Mouse (Mus musculus) intestine, postnatal 0 days (tissue): ENCODE measurements around the gene Ung. TPM values are rescaled to one million over a fixed set of nuclear protein-coding genes. Genes with fewer than 3 reads are reported as not detected.

ENCODE experiments used
- ATAC-seq: fragments of 200-750 bp; cut with Nextera tagmentation; 2 replicates; pipeline ENCODE4 v1.8.0; 2017; ENCODE audit warnings: mild to moderate bottlenecking, moderate TSS enrichment, moderate library complexity
- H3K27ac ChIP-seq: fragments of 300-500 bp; sonication (generic); 2 replicates; pipeline ENCODE4 v1.5.1; 2014; ENCODE audit warnings: mild to moderate bottlenecking, low read depth, low read length, moderate library complexity
- H3K27me3 ChIP-seq: fragments of 300-500 bp; sonication (generic); replicated peaks from 2 replicates; pipeline ENCODE4 v1.6.1; 2014; ENCODE audit warnings: low read length, mixed read lengths; ENCODE audit not compliant: control insufficient read depth, insufficient read depth
- H3K36me3 ChIP-seq: fragments of 300-500 bp; sonication (generic); 2 replicates; pipeline ENCODE4 v1.6.1; 2014; ENCODE audit warnings: mild to moderate bottlenecking, moderate library complexity; ENCODE audit not compliant: control insufficient read depth, insufficient read depth
- H3K4me1 ChIP-seq: fragments of 300-500 bp; sonication (generic); replicated peaks from 2 replicates; pipeline ENCODE4 v1.6.1; 2014; ENCODE audit warnings: antibody characterized with exemption, low read length, mixed read lengths; ENCODE audit not compliant: control insufficient read depth, insufficient read depth
- H3K4me2 ChIP-seq: fragments of 300-500 bp; sonication (generic); replicated peaks from 2 replicates; pipeline ENCODE4 v1.6.1; 2014; ENCODE audit warnings: low read depth, mild to moderate bottlenecking, moderate library complexity
- H3K4me3 ChIP-seq: fragments of 300-500 bp; sonication (generic); 2 replicates; pipeline ENCODE4 v1.5.1; 2014; ENCODE audit warnings: low read depth, low read length
- H3K9ac ChIP-seq: fragments of 300-500 bp; sonication (generic); 2 replicates; pipeline ENCODE4 v1.6.1; 2014; ENCODE audit warnings: mild to moderate bottlenecking, low read depth, low read length
- H3K9me3 ChIP-seq: fragments of 300-500 bp; sonication (generic); 2 replicates; pipeline ENCODE4 v1.6.1; 2016; ENCODE audit warnings: mixed run types; ENCODE audit not compliant: control insufficient read depth
- CTCF ChIP-seq: sonication (generic); IDR thresholded peaks from 2 replicates; pipeline ENCODE4 v1.5.1; 2016; ENCODE audit warnings: low read depth, mild to moderate bottlenecking, control low read depth, antibody characterized with exemption, moderate library complexity
- WGBS: fragments of 180-500 bp; shearing (Covaris S2); extraction: QIAGEN DNeasy Blood & Tissue Kit; methylation state at CpG from one replicate; pipeline ENCODE4 v1.1.7; 2014; 5-methylcytosine and 5-hydroxymethylcytosine counted together
- polyA plus RNA-seq: library from polyadenylated mRNA; unstranded; fragments of >200 nt; fragmentation: Nextera tagmentation; extraction: Ambion mirVana; gene quantifications from 2 replicates; pipeline ENCODE4 v1.2.1, GENCODE M21; 2015

Gene Ung
- polyA plus RNA-seq, 1 experiment from 2014 or later = 10.0 TPM

- H3K4me2 ChIP-seq = peak overlapping the region; percentile 55
- TF ChIP-seq CTCF = no peak
- ATAC-seq = peak; percentile 77
- H3K27ac ChIP-seq = peak overlapping the region; percentile 84
- H3K4me3 ChIP-seq = no peak overlapping the region
- H3K9ac ChIP-seq = no peak overlapping the region
- H3K27me3 ChIP-seq = no peaks in the 10 kb centered on the region
- peaks cover 9% of the 10 kb centered on the region; the same call in 1 of the 2 replicates for H3K36me3 ChIP-seq
- no peaks in the 10 kb centered on the region for H3K9me3 ChIP-seq
- H3K4me1 ChIP-seq = no peaks in the 10 kb centered on the region
- 38% methylated on average over 21 of the region's 21 CpGs for WGBS
These were observed 8.3 kb downstream of the Ung start for GRCm38 (mm10) chr5:114138277-114139164.

GRCm38 (mm10) chr5:114139175-114139574 lies 9.0 kb downstream of the Ung start:
- no peaks in the 10 kb centered on the region for H3K4me1 ChIP-seq
- H3K4me2 ChIP-seq = peak overlapping the region; percentile 55

DNA sequence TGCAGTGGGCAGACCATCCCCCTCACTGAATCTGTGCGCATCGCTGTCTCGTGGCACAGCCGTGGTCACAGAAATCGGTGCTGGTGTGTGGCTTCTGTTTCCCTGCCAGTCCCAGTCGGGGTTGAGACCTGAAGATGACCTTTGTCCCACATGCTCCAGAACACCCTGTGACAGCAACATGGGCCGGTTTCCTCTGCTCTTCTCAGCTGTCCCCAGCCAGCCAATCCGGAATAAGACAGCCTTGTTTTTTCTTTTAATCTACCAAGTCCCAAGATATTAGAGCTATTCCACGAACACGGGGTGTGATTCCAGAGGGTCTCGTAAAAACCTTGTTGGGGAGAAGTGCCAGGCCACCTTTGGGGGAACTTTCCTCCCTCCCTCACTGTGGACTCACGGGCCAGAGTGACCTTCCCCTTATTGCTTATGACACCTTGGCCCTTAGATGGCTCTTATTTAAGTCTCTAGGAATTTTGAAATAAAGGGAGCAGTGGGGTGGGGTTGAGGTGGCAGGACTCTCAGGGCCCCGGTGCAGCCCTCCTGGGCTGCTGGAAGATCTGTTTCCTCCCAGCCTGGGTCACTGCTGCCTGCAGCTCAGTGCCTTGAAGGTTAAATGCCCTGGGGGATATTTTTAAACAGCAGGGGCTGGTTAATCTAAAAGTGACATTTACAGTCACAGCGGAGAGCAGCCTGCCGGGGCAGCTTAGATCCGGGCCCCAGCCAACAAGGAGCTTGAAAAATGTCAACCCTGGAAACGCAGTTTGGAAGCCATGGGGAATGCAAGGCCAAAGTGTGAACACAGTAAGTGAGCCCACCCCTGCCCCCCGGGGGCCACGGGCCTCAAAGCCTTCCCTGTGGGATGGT lies 16.1 kb downstream of the Ung start, which contains the start of gene Acacb:
Gene Acacb, plus strand, starts transcription at position 508 of the 861 bp plus-strand sequence.
- H3K4me3 ChIP-seq = no peak within 1 kb of the TSS
- no peak for TF ChIP-seq CTCF
- H3K27me3 ChIP-seq = no peaks in the 10 kb centered on the region
- no peaks in the 10 kb centered on the region for H3K9me3 ChIP-seq
- WGBS = 23% methylated on average over 19 of the region's 19 CpGs
- peak; percentile 82 for ATAC-seq
- no peak within 1 kb of the TSS for H3K9ac ChIP-seq
- H3K4me1 ChIP-seq = peaks cover 10% of the 10 kb centered on the region
- H3K36me3 ChIP-seq = no peaks in the 10 kb centered on the region
- peak within 1 kb of the TSS; percentile 21; the same call in 1 of the 2 replicates for H3K4me2 ChIP-seq
- peak within 1 kb of the TSS; percentile 7; the same call in 1 of the 2 replicates for H3K27ac ChIP-seq

More at GRCm38 (mm10) chr5:114139175-114139574, 9.0 kb downstream of the Ung start:
- H3K27me3 ChIP-seq = no peaks in the 10 kb centered on the region
- no peak overlapping the region for H3K4me3 ChIP-seq
- no peak overlapping the region for H3K9ac ChIP-seq
- no peaks in the 10 kb centered on the region for H3K9me3 ChIP-seq
- H3K36me3 ChIP-seq = peaks cover 9% of the 10 kb centered on the region; the same call in 1 of the 2 replicates
- peak; percentile 68 for ATAC-seq
- no peak for TF ChIP-seq CTCF
- H3K27ac ChIP-seq = peak overlapping the region; percentile 84
- 22% methylated on average over 9 of the region's 9 CpGs for WGBS

DNA sequence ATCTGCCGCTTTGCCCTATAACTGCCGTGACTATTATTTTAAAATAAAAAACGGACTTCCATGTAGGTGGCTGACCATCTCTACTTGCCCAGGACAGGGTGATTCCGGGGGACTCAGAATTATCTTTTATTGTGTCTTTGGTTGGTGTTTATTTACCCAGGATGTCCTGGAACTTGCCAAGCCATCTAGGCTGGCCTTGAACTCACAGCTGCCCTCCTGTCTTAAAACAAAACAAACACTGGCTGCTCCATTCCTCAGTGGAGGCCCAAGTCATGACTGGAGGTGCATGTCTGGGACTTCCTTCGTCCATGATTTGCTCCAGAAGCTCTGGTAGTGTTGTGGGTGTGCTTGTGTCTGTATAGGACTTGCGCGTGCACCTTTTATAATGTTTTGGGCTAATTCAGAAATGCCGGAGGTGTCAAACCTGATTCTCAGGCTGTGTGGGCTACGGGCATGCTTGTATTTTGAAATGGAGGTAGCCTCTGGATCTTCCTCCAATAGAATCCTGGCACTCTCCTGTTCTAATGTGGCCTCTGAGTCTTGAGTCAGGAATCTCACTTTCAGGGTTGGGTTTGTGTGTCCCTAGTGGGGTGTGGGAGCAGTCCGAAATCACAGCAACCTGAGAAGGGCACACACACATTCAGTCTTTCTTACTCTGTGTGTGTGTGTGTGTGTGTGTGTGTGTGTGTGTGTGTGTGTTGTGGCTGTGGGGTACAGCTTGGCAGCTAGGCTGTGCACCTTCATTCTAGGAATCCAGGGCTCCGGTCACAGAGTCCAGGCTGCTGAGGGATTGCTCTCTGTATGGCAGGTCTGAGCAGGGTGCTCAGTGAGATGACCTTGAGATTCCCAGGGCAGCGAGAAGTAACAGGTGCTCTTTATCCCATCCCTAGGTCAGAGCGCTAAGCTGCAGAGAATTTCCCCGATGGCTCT lies 17.1 kb downstream of the Ung start:
- Histone ChIP-seq H3K36me3 (no peaks in the 10 kb centered on the region), H3K4me1 (peaks cover 10% of the 10 kb centered on the region), H3K9ac (no peak overlapping the region), H3K27me3 (no peaks in the 10 kb centered on the region), H3K27ac (no peak overlapping the region), H3K9me3 (no peaks in the 10 kb centered on the region), H3K4me3 (no peak overlapping the region), H3K4me2 (no peak overlapping the region)
- TF ChIP-seq CTCF = no peak
- WGBS = 78% methylated on average over 14 of the region's 14 CpGs
- ATAC-seq = no peak

DNA sequence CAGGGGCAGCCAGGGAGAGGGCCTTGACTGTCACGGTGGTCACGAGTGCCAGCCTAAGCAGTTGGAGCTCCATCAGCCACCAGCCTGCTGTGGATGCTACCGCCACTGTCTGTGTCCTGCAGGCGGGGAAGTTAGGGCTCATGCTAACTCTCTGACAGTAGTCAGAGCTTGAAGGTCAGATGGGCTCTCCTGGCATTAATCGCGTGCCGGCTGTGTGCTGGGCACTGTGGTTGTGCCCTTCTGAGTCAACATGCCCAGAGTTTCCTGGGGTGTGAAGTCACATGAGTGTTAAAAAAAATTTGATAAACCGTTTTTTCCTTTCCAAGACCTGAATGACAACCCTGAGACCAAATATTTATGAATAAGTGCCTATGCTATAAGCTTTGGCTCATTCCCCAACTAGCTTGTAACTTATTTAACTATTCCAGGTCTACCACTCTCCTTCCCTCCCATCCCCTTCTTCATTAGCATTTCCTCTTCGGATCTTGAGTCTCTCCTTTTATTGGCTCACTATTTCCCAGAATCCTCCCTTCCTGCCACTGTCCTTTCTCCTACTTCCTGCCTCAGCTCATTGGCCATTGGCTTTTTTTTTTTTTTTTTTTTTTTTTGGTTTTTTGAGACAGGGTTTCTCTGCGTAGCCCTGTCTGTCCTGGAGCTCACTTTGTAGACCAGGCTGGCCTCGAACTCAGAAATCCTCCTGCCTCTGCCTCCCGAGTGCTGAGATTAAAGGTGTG lies 22.3 kb downstream of the Ung start:
- Histone ChIP-seq H3K4me3 (no peak overlapping the region), H3K4me2 (no peak overlapping the region), H3K27ac (no peak overlapping the region), H3K9ac (no peak overlapping the region), H3K27me3 (no peaks in the 10 kb centered on the region), H3K4me1 (no peaks in the 10 kb centered on the region), H3K36me3 (no peaks in the 10 kb centered on the region), H3K9me3 (no peaks in the 10 kb centered on the region)
- ATAC-seq = no peak
- WGBS = 77% methylated on average over 12 of the region's 12 CpGs
- TF ChIP-seq CTCF = no peak
